Mouse (Mus musculus) adrenal gland, postnatal 25 days (tissue): ENCODE data around the gene Zfp553. TPM values are rescaled to one million over a fixed set of nuclear protein-coding genes. Genes with fewer than 3 reads are reported as not detected.
A peak's percentile ranks its signal among the peaks of the same experiment; 100 is the strongest.
"Not testable (repeated sequence)": the region's sequence is repeated elsewhere in the genome, so short reads cannot be mapped to it uniquely, and the experiment has no call there.

ENCODE experiments used
- DNase-seq: peaks from one replicate; pipeline ENCODE4 v3.0.0; 2021; ENCODE audit warnings: mixed read lengths
- total RNA-seq: library from RNA; stranded (reverse); gene quantifications from 2 replicates; pipeline ENCODE4 v1.2.3, GENCODE M21; 2021

Zfp553 gene
- total RNA-seq, 1 experiment from 2014 or later, result 14.7 TPM

GRCm38 (mm10) chr7:127233765-127234164, 904 bp downstream of the Zfp553 start:
- DNase-seq, result no peak

DNA sequence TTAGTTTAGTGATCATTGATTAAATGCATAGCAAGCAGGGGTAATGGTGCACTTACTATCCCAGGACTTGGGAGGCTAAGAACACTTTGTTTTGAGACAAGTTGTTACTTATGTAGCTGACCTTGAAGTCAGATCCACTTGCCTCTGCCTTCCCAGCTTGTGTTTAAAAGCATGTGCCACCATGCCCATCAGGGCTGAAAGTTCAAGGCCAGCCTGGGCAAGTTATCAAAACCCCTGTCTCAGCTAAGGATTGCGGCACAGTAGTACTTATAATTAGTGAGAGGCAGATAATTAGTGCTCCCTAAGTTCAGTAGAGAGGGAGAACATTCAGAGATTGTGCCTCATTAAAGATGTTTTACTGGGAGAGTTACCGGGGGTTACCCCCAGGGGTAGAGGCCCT, 1.9 kb downstream of the Zfp553 start:
- DNase-seq, result peak; percentile 31

DNA sequence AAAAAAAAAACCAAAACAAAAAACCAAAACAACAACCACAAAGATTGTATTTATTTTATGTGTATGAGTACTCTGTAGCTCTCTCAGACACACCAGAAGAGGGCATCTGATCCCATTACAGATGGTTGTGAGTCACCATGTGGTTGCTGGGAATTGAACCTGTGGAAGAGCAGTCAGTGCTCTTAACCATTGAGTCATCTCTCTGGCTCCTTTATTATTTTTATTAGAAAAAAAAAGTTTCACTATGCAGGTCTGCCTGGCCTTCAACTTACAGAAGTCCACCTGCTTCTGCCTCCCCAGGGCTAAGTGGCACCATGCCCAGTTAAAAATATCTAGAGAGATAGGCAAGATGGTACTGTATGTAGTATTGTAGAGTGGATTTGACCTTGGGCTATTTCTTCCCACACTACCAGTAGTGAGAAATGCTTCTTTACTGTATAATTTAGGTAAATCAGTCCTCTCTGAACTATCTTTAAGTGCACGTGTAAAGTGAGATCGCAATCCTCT, 10.6 kb downstream of the Zfp553 start:
- DNase-seq, result no peak

GRCm38 (mm10) chr7:127243870-127244657, 11.2 kb downstream of the Zfp553 start, which contains the start of gene Zfp771:
TSS of gene Zfp771 (plus strand) at chr7:127244274.
- DNase-seq, result peak; percentile 97

DNA sequence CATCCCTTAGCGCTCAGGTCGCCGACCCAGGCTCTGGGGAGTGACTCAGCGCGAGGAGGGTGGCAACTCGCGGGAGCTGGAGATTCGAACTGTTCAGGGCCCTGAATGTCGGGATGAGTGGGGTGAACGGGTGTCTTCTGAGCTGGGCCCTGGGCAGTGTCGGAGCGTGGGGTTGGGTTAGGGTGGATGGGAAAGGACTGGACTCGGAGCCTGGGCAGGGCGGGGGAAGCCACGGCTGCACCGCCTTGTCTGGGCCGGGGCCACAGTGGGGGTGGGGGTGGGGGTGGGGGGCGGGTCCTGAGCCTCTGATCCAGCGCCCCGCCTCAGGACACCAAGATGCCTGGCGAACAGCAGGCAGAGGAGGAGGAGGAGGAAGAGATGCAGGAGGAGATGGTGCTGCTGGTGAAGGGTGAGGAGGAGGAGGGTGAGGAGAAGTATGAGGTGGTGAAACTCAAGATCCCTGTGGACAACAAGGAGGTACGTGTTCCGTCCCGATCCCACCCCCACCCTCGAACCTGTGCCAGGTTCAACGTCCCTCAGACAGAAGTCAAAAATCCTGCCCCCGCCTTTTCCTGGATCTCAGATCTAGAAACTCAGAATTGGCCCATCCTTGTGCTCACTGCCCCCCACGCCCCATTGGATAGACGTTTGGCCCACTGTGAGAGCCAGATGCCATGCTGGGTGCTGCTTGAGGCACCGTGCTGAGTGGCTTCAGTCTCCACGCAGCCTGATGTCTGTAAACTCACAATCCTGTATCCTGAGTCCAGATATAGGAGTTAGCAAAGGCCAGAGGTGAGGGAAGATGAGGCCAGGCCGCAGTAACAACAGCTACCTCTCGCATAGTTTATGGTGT, 12.0 kb downstream of the Zfp553 start:
- DNase-seq, result peak; percentile 55

DNA sequence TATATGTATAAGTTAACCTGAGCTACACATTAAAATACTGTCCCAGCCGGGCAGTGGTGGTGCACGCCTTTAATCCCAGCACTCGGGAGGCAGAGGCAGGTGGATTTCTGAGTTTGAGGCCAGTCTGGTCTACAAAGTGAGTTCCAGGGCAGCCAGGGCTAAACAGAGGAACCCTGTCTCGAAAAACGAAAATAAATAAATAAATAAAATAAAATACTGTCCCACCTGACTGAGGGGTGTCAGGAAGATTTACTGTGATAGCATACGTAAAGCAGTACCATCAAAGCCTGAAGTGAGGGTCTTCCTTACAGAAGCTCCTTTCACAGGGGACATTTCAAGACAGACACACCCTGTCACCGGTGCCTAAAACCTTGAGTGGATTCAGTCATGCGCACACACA, 17.6 kb downstream of the Zfp553 start:
- DNase-seq, result not testable (repeated sequence)

DNA sequence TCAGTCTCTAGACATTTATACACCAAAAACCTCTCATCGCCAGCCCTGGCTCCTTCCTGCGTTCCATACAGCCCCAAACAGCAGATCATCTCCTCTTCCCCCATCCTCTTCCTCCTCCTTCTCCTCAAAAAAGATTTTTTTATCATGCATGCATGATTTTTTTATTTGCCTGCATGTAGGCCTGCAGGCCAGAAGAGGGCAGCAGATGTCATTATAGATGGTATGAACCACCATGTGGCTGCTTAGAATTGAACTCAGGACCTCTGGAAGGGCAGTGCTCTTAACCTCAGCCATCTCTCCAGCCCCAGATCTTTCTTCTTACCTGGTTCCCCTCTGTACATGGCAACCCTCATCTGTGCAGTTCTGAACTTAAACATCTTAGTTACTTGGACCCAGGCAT, 19.6 kb downstream of the Zfp553 start:
- DNase-seq, result no peak

GRCm38 (mm10) chr7:127253341-127253740, 20.5 kb downstream of the Zfp553 start:
- no peak for DNase-seq

DNA sequence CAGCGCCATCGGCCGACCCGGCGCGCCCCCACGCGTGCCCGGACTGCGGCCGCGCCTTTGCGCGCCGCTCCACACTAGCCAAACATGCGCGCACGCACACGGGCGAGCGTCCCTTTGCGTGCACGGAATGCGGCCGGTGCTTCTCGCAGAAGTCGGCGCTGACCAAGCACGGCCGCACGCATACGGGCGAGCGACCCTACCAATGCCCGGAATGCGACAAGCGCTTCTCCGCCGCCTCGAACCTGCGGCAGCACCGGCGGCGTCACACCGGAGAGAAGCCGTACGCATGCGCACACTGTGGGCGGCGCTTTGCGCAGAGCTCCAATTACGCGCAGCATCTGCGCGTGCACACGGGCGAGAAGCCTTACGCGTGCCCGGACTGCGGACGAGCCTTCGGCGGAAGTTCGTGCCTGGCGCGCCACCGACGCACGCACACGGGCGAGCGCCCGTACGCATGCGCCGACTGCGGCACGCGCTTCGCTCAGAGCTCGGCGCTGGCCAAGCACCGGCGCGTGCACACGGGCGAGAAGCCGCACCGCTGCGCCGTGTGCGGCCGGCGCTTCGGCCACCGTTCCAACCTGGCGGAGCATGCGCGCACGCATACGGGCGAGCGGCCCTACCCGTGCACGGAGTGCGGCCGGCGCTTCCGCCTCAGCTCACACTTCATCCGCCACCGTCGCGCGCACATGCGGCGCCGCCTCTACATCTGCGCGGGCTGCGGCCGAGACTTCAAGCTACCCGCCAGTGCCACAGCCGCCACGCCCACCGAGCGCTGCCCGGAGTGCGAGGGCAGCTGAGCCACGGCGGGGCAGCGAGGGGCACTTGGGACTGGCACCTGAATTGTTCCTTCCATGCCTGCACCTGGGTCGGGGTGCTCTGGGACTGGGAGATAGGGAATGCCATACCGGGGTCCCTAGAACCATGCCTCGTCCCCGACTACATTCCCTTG, 21.2 kb downstream of the Zfp553 start:
- peak; percentile 96 for DNase-seq

DNA sequence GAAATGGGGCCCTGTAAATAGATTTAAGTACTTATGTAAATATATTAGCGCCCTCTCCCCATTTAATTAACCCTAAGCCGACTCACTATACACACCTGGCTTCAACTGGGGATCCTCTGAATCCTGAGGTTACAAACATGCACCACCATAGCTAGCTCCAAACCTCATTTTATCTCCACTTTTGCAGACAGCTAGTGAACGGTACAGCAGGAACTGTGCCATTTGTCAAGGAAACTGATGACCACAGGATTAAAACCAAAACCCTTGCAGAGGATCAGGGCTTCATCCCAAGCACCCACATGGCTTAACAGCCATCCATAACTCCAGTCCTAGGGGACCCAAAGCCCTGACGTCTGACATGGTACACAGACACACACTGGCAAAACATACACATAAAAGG, 22.1 kb downstream of the Zfp553 start:
- DNase-seq, result no peak

DNA sequence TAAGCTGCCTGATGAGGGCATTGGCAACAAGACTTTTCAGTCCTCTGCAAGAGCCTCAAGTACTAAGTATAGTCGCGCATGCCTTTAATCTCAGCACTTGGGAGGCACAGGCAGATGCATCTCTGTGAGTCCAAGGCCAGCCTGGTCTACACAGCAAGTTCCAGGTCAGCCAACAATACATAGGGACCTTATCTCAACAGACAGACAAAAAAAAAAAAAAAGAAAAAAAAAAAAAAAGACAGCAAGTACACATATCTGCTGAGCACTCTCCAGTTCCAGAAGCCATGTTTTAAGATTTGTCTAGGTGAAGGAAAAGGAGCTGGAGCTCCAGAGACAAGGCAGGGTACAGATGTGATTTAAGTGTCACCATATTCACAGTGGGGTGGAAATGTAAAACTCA, 23.1 kb downstream of the Zfp553 start:
- DNase-seq, result no peak

DNA sequence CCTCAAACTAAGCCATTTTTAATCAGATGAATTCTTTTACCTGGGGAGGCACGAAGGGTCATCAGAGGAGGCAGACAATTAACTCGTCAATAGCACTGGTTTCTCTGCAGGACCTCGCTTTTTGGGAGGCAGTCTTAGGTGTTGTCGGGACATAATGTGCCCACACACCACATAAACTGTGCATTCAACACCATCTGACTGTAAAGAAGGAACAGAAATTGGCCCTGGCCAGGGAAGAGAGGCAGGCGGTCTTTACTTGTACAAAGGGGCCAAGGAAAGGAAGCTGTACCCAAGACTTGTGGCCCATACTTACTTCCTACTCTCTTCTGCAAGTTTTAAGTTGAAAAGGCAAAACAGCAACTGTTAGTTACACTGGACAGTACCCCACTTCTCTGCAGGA, 23.7 kb downstream of the Zfp553 start:
- no peak for DNase-seq

DNA sequence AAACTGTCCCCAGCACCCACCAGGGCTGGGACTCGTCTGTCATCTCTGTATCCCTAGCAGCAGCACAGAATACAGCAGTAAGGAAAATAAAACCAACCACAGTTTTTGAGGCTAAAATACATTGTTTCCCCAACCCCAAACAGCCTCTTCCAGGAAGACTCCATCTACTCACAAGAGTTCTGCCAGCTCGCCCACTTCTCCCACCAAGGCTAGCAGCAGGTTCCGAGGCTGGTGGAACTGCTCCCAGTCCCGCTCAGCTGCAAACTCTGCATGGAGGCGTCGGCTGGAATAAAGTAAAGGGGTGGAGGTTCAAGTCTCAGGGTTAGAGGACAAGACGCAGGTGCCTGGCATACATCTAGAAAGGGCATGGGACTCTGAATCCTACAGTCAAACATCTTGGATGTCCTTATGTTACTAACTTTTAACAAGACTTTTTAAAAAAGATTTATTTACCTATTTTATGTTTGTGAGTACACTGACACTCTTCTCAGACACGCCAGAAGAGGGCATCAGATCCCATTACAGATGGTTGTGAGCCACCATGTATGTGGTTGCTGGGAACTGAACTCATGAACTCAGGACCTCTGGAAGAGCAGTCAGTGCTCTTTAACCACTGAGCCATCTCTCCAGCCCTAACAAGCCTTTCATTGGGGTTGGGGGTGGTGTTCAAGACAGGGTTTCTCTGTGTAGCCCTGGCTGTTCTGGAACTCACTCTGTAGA, 26.5 kb downstream of the Zfp553 start:
- no peak for DNase-seq

DNA sequence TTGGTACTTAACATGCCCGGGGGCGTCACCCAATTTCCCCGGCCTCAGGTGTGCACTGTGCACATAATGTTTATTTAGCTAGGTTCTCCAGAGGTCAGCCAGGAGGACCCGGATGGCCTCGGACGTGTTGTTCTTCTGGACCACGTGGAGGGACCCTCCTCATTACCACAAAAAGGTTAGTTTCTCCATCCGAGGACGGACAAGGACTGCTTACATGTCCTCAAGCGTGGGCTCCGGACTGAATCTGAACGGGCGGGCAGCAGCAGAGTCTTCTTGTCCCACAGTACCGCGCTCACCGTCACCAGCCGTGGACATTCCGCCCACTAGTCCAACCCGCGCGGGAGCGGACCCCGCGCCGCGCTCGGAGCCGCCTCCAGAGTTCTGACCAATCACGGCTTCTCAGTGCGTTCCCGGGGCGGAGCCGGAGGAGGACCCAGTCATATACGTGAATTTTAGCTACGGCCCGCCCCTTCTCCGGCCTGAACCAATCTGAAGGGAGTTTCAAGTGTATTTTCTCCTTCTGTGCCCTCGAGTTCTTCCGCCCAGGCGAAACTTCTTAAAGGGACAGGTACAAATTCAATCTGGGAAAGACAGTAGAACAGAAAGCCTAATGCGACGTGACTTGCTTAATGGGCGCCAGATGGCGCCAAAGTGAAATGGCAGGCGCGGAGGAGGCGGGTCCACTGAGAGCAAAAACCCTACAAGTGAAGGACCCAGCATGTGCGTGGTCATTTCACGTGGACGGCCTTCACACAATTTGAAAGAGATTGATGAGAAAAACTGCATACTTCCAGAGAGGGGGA, 27.6 kb downstream of the Zfp553 start, which contains the start of gene Dctpp1:
Gene Dctpp1 (minus strand): TSS at position 401 of the 803 bp plus-strand sequence.
- peak; percentile 92 for DNase-seq

DNA sequence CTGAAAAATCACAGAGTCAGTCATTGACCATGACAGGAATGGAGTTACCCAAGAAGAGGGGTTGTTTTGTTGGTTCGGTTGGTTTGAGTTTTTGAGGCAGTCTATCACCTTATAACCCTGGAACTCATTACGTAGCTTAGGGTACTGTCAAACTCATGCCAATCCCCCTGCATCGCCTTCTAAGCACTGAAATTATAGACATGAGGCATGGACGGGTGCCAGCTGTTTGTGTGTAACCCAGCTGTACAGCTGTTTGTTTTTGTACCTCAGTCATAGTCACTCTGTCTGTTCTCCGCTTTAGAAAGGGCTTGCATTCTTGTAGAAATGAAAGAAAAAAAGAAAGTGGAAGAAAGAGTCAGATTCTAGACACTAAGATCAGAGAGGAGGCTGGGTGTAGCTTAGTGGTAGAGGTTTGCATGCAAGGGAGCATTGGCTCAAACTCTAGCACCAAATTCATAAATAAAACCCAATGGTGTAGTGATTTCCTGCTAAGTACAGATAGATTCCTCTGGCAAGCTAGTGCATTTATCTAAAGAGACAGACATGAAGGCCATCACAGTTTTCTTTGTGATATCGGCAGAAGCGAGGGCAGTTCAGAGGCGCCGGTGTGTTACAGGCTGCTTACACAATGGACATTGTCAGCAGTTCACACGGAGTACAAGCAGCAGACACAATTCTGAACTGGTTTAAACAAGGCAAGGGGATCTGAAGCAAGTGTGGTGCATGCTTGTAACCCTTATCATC, 29.5 kb downstream of the Zfp553 start:
- DNase-seq, result no peak

DNA sequence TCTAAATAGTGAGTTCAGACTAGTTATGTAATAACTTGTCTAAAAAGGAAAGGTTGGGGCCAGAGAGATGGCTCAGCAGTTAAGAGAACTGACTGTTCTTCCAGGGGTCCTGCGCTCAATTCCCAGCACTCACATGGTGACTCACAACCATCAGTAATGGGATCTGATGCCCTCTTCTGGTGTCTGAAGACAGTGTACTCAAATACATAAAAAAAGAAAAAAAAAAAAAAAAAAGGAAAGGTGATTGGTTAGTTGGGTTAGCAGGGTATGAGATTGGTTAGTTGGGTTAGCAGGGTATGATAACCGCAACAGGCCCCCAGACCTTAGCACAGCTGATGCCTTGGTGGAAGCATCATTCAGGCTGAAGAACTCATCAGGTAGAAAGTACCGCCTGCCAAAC, 30.7 kb downstream of the Zfp553 start:
- DNase-seq, result no peak

DNA sequence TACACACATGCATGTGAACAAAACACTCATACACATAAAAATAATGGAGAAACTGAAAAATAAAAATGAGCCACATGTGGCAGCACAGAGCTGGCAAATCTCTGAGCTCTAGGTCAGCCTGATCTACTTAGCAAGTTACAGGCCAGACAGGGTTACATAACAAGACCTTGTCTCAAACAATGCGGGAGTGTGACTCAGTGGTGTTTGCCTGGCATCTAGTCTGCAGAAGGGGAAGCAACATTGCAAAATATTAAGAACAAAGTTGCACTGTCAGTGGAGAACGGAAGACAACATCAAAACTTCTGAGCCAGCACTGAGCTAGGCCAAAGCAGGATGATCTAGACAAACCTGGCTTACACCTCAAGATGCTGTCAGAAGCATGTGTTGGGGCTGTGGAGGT, 37.4 kb downstream of the Zfp553 start:
- no peak for DNase-seq

- no peak for DNase-seq
These were observed 37.8 kb downstream of the Zfp553 start for GRCm38 (mm10) chr7:127270666-127271065.

GRCm38 (mm10) chr7:127271093-127271492, 38.2 kb downstream of the Zfp553 start:
- DNase-seq, result no peak

GRCm38 (mm10) chr7:127272566-127272965, 39.7 kb downstream of the Zfp553 start:
- DNase-seq, result no peak
